Mouse (Mus musculus) right cerebral cortex, postnatal 10 days (tissue): ENCODE data around the gene Acd.

Experiments used
- DNase-seq, 2 experiments: peaks; one replicate each; pipeline ENCODE4 v3.0.0; 2021; ENCODE audit warnings: low spot score in 2 of 2

The Acd gene

GRCm38 (mm10) chr8:105702001-105702401 is 1.1 kb upstream of the Acd start:
- DNase-seq: no peak

DNA sequence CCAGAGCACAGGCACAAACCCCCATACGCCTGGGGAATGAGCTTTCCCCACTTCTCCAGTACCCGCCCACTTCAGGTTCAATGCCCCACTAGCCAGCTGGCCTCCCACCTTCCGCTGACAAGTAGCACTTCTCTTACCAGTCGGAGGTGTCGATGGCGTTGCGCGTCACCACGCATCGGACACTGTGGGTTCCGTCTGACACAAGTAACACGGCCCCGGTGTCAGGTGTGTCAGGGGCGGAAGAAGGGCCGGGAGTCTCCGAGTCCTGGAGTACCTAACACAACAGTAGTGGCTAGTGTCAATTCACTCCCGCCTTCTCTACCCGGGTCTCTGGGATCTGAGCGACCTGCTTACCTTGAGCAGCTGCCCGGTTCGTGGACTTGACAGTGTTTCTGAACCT is 336 bp downstream of the Acd start:
- DNase-seq: peak; percentile 68 to 80

- DNase-seq: peak in 1 of 2 experiments; percentile 25
These were observed 1.2 kb downstream of the Acd start for GRCm38 (mm10) chr8:105699488-105700215.

- DNase-seq: no peak
These were observed 2.2 kb downstream of the Acd start for GRCm38 (mm10) chr8:105698734-105699133.

GRCm38 (mm10) chr8:105697196-105697780 is 3.6 kb downstream of the Acd start:
- DNase-seq: peak in 1 of 2 experiments; percentile 30

DNA sequence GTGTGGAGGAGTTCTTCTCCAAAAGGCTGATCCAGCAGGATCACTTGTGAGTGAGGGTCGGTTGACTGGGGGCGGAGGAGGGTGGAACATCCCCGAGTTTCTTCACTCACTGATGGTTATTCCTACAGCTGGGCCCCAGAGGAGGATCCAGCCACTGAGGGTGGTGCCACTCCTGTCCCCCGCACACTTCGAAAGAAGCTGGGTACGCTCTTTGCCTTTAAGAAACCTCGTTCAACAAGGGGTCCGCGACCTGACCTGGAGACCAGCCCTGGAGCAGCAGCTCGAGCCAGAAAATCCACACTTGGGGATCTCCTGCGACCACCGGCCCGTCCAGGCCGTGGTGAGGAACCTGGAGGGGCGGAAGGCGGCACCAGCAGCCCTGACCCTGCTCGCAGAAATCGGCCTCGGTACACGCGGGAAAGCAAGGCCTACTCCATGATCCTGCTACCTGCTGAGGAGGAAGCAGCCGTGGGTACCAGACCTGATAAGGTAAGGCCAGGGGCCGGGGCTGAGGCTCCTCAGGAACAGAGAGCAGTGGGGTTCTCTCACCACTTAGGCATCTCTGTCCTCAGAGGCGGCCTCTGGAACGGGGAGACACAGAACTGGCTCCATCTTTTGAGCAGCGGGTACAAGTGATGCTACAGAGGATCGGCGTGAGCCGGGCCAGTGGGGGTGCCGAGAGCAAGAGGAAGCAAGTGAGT is 5.7 kb downstream of the Acd start:
- DNase-seq: peak in 1 of 2 experiments; percentile 33

GRCm38 (mm10) chr8:105694051-105694799 is 6.7 kb downstream of the Acd start:
- peak in 1 of 2 experiments; percentile 67 for DNase-seq

DNA sequence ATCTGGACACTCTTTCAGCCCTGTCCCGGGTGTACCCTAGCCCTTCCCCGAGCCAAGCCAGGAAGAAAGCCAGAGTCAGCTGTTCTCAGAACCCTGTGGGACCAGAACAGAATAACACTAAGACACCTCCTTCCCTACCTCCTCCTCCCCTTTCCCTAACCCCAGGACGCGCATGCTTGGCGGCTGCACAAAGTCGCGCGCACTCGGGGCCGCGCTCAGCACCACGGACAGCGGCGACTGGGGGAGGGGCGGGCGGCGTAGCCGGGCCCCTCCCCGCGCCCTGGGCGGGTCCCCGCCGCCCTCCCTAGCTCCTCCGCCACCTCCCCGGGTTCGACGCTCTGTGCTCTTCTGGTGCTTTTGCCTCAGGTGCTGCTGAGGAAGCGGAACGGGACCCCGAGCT is 7.3 kb downstream of the Acd start:
- peak; percentile 88 to 90 for DNase-seq

DNA sequence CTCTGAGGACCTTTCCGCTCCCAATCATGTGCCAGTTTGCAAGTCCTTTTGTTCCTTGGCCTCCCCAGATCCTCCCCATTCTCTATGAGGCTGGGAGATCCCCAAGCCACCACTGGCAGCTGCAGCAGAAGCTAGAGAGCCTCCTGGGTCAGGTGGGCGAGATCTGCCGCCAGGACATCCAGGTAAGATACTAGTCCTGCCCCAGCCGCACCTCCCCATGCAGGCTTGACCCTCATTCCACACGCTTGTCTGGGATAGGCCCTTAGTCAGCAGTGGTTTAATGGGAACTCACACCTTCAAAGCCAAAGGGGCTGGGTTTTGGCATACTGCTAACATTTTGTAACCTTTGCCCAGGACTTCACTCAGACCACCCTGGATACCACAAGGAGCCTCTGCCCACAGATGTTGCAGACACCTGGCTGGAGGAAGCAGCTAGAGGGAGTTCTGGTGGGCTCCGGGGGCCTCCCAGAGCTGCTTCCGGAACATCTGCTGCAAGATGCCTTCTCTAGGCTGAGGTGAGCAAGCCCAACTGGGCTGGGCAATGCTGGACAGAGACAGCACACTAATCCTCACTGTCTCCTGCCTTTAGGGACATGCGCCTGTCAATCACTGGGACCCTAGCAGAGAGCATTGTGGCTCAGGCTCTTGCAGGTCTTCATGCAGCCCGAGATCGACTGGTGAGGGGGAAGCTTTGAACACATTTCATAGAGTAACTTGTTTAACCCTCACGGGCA is 8.3 kb downstream of the Acd start:
- DNase-seq: no peak

DNA sequence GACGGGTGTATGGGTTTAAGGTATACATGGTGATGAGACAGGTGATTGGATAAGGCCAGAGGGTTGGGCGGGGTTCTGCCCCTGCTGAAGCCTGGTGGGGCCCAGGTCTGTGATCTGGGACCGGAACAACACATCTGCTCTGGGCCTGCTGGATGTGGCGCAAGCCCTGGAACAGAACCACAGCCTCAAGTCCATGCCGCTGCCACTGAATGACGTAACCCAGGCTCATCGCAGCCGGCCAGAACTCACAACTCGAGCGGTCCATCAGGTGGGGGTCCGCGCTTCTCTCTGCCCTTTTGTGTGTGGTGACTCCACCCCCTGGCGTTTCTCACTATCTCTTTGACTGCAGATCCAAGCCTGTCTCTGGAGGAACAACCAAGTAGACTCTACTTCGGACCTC is 9.9 kb downstream of the Acd start:
- DNase-seq: no peak

GRCm38 (mm10) chr8:105689983-105690360 is 10.9 kb downstream of the Acd start:
- DNase-seq: no peak

DNA sequence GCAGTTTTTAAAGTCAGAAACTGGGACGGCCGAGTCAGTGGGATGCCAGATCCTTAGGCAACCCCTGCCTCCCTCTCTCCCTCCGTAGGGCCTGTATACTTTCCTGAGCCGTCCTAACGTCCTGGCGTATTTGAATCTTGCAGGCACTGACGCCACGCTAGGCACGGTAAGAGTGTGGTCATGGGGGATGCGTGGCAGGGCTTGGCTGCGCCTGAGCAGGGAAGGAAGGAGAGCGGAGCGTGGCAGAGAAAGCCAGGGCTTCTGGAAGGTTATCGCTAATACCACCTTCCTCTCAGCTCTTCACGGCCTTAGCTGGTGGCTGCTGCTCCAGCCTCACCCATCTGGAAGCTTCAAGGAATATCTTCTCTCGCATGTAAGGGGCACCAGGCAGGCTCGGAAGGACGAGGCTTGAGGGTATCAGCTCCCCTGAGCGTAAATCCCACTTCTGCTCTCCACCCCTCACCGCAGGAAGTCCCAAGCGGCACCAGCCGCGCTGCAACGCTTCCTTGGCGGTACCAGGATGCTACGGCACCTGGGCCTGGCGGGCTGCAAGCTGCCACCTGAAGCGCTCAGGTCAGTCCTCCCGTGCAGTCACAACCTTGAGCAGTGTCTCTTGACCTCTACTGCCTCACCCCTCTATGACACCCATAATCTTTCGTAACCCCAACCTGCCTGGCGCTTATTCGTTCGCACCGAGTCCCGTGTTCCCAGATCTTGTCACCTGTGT is 11.5 kb downstream of the Acd start:
- no peak for DNase-seq

DNA sequence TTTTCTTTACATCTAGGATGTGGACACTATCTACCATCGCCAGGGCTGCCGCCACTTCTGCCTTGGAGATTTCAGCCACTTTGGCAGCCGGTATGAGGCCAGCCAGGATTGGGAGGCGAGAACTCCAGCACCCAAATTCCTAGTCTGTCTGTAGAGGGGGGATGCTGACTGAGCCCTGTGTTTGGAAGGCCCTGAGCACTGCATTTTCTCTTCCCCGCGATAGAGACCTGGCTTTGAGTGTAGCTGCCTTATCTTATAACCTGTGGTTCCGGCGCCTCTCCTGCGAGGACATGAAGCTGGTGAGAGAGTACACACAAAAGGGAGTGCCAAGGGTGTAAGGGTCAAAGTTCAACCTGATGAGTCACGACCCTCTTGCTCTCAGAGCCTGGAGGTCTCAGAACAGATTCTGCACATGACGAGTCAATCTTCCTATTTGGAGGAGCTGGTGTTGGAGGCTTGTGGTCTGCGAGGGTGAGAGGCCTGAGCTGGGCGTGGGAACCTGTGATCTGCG is 12.6 kb downstream of the Acd start:
- no peak for DNase-seq

GRCm38 (mm10) chr8:105687512-105687911 is 13.4 kb downstream of the Acd start:
- DNase-seq: no peak

DNA sequence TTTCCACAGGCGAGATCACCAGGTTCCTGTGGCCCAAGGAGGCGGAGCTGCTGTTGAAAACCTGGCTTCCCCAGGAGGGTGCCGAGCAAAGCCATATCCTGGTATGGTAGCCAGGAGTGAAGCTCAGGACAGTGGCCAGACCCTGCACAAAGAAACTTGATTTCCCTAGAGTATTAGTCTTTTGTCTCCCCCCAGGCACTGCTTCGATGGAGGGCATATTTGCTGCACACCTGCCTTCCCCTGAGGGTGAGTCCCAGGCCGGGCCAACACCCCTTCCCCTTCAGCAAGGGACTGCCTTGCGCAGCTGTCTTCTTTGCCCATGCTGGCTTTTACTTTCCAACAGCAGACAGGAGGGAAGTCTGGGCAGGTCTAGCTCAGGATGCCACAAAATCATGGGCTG is 14.4 kb downstream of the Acd start:
- DNase-seq: no peak

DNA sequence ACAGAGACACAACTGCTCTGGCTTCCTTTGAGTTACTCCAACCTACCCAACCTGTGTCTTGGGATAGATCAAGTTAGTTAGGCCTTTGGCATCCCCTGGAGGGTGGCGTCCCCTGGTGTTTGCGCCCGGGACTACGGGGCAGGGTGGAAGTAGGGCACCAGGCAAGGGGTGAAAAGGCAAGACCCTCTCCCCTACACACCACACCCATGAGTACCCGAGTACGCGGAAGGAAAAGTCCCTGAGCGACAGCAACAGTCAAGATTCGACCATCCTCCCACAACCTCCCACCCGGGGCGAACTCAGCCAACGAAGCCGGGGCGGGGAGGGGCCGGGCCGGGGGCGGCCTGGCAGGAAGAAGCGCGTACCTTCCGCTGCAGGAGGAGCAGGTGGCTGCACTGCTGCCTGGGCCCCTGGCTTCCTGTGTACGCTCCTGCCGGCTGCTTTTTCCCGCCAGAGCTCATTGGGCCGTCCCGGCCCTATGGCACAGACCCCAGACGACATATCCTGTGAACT is 15.1 kb downstream of the Acd start, which contains the start of gene Carmil2:
TSS of gene Carmil2 (plus strand) at position 479 of the 513 bp plus-strand sequence.
- peak; percentile 33 to 54 for DNase-seq

- DNase-seq: no peak
These were observed 15.6 kb downstream of the Acd start for GRCm38 (mm10) chr8:105685325-105685724.

GRCm38 (mm10) chr8:105677891-105678290 is 23.0 kb downstream of the Acd start:
- no peak for DNase-seq

GRCm38 (mm10) chr8:105661167-105661566 is 39.7 kb downstream of the Acd start:
- DNase-seq: no peak

- DNase-seq: no peak
These were observed 43.3 kb downstream of the Acd start for GRCm38 (mm10) chr8:105657641-105658040.
